Mouse (Mus musculus) neutrophil, adult 83 days (primary cell): Measurements from ENCODE around the gene Ercc8. TPM values are rescaled to one million over a fixed set of nuclear protein-coding genes. Genes with fewer than 3 reads are reported as not detected.

Source experiments
- total RNA-seq, 2 experiments: library from RNA; stranded (reverse); gene quantifications; one replicate each; pipeline ENCODE4 v1.2.4; 2023

The Ercc8 gene
- total RNA-seq: 1 to 10 TPM; 6.6 to 8.0 TPM

DNA sequence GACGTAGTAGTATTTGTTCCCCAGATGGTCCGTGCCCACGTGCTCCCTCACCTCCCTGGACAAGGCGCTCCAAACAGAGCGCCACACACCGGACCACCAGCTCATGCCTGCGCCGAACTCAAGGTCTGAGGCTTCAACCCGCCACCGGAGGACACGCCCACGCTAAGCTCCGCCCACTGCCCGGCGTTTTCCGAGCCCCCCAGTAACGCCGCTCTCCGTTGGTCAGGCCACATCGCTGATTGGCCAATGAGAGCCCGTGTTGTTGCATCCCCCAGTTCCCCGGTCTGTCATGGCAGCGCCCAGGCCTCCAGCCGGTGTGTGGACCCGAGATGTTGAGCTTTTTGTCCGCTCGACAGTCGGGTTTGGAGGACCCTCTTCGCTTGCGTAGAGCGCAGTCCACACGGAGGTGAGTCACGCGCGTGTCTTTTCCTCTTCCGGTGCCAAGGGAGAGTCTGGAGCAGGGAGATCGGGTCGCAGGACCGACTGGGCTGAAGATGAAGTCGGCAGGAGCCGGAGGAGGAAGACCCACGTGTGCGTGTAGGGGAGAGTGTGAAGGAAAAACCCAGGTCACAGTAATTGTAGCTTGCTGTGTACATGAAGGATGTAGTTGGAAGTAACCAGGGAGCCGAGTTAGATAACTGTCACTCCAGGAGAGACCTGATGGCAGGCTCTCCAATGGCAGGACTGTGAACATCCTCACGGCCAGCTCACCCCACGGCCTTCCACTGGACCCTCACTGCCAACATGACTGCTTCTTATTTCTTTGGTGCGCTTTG, at the start of gene Ercc8, which contains the start of gene Ndufaf2:
Gene Ercc8 (plus strand): TSS at position 267 of the 776 bp plus-strand sequence.
Gene Ndufaf2 (minus strand): TSS at position 159 of the 776 bp plus-strand sequence.

DNA sequence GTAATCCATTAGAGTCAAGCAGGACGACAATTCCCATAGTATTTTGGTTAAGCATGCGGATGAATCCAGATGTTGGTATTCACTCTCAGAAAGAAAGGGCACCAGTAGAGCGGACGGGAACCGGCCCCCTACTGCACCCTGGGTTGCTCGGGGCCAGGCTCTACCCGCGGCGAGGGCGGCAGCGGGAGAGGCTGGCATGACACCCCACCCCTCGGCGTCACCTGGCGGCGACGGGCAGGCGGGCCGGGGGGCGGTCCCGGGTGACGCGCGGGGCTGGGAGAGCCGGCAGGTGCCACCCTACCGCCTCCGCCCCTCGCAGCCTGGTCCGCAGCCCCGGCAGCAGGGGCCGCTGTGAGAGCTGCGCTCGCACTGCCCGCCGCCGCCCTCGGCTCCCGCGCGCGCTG, 55.6 kb downstream of the Ercc8 start, which contains the start of gene Elovl7:
Gene Elovl7 (plus strand): TSS at position 324 of the 404 bp plus-strand sequence.

Other genes with a start within 250 kb of the Ercc8 start
- 10 to 100 TPM; 22.0 to 25.2 TPM for gene Smim15, start 114.3 kb upstream of the Ercc8 start, total RNA-seq
- gene Ndufaf2, start 108 bp upstream of the Ercc8 start, total RNA-seq: 1 to 10 TPM; 2.9 to 3.7 TPM
- 1 to 10 TPM; 5.2 to 5.7 TPM for gene Elovl7, start 55.7 kb downstream of the Ercc8 start, total RNA-seq
- gene Depdc1b, start 157.6 kb downstream of the Ercc8 start, total RNA-seq: 10 to 100 TPM; 46.5 to 49.1 TPM